Mouse (Mus musculus) induced T-regulatory cell, adult 2 months (primary cell): ENCODE measurements at regions not wholly inside any gene's neighbourhood (a gene's known extent, or its start where the extent isn't known, plus 50 kb on each side); places are given as distances from the start of the nearest gene placed in this dataset.
"Not testable (repeated sequence)": the region's sequence is repeated elsewhere in the genome, so short reads cannot be mapped to it uniquely, and the experiment has no call there.

ENCODE experiments used
- DNase-seq: peaks from one replicate; pipeline ENCODE4 v3.0.0-alpha.2; 2012; ENCODE audit warnings: low read depth

DNA sequence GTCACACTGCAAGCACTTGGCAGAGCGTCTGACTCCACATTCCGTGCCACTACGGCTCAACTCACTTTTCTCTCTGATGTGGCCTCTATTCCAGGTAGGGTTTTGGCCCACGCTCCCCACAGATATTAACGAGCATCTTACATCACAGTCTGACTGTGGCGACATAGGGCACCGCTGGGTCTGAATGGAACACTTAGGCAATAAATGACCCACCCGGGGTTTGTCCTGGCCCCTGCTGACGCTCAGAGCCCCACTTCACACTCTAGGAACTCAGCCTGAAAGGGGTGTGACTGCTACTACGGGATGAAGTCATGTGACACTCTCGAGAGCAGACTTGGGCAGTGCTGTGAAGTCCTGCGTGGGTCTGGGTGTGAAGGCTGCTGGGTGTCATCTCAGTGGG is 475.9 kb downstream of the Zfp704 start:
- DNase-seq: no peak

DNA sequence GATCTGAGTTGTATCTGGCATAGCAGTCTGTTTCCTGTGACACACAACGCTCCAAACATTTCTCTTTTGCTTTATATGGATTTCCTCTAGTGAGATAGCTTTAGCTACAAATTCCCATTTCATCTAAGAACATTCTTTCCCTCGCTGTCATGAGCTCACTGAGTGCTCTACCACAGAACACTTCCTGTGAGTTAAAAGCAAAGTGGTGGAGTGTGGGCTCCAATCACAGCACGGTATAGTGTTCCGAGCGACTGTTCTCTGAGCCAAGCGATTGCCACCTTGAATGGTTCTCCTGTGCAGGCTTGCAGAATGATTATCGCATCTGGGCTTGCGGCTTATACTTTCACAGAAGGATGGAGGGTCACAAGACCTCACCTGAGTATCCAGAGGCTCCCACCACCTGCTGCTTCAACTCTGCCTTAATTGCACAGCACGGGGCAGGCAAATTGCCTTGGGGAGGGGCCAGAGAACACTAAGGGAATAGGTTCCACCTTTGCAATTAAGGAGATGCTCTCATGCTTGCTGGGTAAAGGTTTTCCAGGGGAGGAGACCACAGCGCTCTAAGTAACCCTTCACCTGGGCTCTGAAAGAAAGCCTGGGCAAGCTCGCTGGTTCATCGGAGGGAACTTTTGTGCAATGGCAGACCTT is 477.7 kb downstream of the Zfp704 start:
- DNase-seq: no peak

DNA sequence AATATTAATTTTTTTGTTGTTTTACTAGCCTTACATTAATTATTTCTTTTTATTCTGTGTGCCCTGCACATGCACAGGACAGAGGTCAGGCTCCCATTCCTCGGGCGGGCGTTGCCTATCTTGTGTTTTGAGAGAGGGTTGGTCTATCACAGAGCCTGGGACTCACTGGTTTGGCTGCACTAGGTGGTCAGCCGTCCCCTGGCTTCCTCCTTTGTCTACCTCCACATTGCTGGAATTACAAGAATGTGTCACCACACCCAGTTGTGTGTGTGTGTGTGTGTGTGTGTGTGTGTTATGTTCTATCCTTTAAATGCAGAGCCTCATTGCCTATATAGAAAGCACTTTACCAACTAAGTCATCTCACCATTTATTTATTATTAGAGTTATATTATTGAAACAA is 478.5 kb downstream of the Zfp704 start:
- no peak for DNase-seq

DNA sequence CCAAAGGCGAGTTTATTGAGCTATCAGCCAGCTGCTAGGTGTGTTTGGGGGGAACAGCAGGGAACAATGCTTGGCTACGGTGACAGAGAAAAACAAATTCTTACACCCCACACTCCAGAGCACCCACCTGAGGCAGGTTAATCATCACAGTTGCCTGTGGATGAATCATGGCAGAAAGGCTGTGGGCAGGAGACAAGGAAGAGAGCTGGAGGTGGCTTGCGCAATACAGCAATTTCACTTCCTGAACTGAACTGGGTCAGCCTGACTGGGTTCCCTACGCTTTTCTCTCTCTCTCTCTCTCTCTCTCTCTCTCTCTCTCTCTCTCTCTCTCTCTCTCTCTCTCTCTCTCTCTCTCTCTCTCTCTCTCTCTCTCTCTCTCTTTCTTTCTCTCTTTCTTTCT is 481.5 kb downstream of the Zfp704 start:
- no peak for DNase-seq

DNA sequence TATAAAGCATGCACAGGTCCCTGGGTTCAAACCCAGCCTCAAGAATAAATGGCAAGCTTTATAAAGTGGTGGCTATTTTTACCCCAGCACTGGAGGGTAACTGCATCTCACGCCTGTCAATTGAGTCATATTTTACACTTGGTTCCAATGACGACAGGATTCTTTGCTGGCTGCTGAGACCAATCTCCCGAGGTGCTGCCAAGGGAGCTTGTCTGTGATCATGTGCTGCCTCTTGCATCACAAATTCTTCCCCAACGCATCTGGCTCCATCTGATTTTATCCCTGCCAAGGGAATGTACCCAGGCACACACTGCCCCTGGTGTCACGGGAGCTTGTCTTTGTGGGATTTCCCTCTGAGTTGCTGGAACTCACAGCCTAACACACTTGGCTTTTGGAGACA is 486.8 kb downstream of the Zfp704 start:
- no peak for DNase-seq

DNA sequence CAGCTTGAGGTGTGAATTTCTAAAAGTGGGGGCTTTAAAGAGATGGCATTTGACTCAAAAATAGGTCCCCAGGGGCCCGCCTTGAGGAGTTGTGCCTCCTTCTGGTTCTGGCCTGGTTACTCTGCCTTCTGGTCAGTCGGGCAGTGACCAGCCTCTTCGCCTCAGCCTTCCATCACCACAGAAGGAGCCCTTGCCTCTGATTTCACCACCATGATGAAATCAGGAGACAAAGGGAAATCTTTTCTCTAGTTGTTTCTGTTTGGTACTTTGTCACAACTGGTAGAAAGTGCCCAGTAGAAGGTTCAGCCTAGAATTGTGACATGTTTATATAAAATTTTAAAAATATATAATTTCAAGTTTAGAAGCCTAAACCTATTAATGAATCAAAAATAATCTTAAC is 492.0 kb downstream of the Zfp704 start:
- DNase-seq: no peak

DNA sequence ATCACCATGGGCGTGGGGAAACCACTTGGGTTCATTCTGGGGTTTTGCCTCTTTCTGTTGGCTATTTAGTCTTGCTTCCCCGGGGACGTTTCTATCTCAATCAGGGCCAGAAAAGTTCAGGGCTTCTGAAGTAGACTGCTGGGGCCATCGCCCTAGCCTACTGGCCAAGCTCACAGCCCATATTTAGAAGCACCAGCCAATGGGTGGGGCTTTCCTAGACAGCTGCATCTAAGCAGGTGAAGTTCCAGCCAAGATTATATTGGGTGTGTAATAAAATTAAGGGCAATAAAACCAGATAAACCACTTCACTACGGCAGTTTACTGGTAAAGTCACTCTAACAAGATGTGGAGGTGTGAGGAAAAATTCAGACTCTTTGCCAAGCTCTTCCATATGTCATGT is 496.5 kb downstream of the Zfp704 start:
- no peak for DNase-seq

DNA sequence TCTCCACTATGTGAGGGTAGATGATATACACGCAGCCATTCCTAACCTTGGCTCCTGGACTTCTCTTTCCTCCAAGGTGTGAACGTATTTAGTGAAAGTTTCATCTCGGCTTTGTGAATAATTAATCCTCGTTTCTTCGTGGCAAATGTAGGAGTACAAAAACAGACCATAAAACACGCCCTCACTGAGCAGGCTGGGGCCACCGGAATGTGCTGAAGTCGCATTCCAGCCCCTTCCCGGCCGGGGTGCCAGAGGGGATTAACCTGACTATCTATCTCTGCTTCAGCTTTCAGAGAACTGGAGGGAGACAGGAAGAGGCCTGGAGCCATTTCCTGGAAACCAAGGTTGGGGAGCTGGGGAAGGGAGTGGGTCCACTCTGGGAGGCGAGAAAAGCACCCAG is 499.1 kb downstream of the Zfp704 start:
- DNase-seq: no peak

DNA sequence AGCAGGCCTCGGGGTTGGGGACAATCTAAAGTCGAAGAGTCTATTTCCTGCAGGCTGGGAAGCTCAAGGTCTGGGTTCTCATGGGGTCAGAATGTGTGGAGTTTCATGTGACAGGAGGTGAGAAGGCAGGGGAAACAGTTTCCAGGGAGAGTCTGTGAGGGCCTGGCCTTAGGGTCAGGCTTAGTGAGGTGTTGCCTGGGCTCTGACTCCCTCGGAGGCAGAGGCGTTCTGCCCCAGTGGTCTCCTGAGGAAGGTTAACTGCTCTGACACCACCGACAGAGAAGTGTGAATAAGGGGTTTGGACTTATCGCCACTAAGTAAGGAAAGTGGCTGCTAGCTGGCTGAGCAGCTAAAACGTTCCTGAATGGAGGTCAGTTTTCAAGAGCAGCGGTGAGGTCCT is 499.9 kb downstream of the Zfp704 start:
- no peak for DNase-seq

DNA sequence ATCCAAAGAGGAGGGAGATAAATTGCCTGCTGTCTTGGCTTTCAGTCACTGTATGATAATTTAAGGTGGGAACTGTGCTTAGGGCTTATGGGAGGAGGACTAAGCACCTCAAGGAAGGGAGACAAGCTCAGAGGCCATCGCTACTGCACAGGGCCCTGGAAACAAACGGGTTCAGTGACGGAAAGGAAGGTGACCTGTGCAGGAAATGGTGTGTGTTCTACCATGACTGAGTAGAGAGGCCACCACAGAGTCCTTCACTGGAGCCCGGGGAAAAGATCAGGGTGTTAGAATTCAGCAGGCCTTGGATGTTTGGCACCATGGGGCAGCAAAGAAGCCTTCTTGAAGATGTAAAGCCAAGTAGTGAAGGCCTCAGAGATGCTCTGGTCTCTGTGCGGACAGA is 500.4 kb downstream of the Zfp704 start:
- DNase-seq: no peak

DNA sequence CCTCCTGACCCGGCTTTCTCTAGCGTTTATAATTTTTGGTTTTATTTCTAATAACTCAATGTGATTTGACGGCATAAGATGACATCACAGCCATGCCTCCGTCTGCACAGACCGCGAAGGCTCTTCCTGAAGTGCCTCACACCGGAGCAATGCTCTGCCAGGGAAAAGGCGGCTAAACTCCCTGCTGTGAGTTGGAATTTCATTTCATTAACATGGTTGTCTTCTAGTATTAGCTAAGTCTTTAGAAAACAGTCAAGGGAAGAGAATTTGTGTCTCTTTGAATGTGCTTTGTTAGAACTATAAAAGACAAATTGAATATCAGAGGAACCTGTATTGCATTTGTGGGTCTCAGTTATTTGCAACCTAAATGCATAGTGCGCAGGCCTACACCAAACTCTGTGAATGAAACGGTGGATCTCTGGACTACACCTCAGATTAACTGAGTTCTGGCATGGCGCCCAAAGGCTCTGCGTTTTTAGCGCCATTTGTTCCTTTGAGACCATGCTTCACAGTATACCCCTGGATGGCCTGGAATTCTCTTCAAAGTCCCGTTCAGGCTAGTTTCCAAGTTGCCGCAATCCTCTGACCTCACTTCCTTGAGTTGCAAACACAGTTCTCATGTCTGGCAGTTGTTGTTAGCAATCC is 502.0 kb downstream of the Zfp704 start:
- DNase-seq: no peak

DNA sequence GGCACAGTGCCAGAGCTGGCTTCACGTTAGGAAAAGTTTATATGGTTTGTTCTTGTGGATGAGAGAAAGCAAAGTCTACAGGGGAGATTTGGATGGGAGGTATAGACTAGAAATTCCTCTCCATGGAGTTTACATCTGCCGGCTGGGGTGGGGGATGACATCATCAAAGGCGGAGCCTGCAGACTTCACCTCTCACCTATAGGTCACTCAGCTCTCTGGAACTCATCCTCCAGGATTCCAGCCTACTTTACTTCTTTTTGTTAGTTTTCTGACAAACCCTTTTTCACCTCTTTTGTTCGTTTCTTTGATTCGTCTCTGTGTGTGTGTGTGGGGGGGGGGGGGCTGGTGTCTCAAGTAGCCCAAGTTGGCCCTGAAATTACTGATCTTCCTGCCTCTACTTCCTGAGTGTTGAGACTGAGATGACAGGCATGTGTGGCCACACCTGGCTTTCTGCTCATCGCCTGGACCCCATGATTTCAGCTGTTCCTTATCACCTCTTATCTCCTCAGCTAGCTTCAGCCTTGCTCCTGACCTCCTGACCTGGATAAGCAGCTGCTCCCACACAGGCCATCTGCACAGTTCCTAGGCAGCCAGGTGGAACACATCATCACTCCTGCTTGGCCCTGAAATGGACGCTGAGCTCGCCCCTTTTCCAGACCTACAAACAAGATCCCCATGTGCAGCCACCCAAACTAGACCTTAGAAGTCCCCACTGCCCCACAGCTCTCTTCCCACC is 504.5 kb downstream of the Zfp704 start:
- DNase-seq: no peak

DNA sequence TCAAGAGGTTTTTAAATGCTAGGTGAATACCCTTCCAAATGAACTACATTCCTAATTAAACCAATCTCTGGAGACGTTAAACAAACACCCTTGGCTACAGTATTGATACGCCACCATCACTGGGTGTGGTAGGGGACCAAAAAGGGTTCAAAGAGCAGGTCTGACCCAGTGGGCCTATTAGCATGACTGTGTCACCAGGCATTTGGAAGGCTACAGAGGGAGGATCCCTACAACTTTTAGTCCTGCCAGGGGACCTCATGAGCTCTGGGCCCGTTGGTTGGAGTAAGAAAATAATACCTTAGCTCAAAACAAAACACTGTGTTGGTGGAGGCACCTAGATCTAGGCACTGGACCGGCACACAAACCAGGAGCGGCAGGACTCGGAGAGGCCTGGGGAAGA is 506.4 kb downstream of the Zfp704 start:
- no peak for DNase-seq

DNA sequence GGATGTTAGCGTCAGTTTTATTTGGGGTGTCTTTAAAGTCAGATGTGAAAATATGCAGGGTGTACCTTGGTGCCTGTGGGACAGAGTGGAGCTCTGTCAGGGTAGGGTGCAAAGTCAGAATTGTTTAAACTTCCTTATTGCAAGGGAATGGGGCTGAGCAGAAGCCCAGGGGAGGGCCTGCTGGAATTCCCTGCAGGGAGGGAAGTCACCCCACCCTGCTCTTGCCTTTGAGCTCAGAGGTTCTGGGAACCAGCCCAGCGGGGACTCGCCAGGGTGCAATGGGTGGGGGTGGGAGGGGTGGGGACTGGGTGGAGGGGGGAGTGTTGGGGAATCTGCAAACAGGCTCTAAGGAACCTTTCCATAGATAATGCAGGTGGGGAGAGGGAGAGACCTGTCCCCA is 508.6 kb downstream of the Zfp704 start:
- no peak for DNase-seq

DNA sequence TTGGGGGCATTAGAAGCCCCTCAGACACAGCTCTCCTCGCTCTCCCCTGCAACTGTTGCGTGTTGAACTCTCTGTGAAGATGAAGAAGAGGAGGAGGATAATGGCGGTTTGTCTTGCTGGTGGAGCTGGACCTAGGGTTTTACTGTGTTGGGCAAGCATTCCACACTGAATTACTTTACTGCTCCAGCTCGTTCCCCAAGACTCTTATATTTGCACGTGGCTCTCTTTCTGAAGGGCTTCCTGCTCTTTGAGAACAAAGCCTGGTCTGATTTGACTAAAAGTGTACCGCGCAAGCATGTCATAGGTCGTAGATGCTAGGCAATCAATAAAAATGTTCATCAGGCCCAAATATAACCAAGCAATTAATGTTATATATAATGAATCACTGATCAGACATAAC is 509.1 kb downstream of the Zfp704 start:
- DNase-seq: no peak

DNA sequence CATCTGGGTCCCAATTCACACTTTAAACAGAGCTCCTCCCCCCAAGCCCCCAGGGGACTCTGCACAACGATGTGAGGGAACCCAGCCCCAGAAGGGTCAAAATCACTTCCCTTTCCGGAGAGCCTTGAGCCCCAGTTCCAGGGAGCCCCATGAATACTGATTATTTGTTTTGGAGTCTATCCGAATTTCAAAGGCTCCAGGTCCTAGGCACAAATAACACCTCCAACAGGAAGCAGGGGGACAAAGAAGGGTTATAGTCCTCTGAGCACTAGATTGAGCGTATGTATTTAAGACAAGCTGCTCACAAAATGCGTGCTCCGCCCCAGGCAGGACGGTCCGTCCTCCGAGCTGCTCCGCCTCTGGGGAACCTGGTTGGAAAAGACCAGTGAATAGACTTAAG is 511.4 kb downstream of the Zfp704 start:
- no peak for DNase-seq

DNA sequence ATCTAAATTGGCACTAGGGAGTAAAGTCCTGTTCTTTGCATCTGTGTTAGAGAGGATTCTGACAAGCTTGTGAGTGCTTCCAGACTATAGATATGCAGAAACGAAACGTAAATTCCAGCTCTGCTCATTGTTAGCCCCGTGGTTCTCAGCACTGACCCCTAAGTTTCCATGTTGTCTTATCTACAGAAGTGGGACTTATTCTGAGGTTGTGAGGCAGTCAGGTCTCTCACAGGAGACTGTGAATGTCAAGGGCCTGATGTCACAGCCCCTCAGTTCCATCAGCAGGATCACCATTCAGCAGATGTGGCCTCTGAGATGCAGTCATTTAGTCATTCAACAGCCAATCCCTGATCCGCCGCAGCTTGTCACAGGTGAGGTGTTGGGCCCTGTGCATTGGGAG is 525.8 kb downstream of the Zfp704 start:
- DNase-seq: no peak

DNA sequence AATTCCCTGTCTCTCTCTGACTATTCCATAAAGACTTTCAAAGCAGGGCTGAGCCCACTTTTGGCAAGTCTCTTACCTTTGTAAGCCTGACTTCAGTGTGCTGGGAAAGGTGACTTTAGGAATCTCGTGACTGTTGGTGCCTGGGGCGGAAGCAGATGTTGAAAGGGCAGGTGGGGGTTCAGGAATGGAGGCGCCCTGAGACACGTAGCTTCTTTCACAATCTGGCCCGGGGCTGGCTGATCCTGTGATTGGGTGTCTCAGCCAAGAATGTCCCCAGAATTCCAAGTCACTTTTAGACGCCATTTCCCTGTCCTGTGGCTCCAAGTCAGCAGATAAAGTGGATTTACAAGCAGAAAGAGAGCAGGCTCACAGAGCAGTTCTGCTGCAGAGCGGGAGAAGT is 527.8 kb downstream of the Zfp704 start:
- no peak for DNase-seq

DNA sequence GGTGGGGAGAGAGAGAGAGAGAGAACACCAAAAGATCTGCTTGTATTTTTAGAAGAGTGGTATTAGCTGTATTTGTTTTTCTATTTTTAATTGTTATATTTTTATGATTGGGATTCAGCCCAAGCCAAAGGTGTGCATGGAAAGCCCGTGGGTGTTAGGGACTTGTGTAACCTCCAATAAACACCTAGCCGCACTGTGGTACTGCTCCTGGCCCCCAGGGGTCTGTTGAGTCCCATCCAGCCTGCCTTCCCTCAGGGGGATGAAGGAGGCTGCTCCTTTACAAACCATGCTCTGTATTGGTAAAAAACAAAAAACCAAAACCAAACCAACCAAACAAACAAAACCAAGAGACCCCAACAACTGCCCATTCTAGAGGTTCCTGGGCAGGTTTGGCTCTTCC is 531.7 kb downstream of the Zfp704 start:
- no peak for DNase-seq

DNA sequence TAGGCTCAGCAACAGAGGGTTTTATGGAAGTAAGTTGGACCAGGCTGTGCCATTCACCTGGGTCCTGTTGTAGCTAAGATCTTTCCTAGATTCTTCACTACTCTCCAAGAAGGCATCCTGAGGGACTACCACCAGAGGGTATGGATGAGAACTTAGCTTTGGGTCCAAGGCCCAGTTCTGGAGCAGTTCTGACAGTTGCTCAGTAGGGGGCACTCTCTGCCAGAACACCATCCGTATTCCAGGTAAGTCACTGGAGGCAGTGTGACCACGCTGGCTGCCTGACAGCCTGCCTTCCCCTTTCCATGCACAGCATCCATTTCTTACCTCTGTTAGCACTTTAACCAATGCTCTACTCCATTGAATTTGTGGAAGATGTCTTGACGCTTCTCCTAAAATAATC is 533.2 kb downstream of the Zfp704 start:
- peak; percentile 47 for DNase-seq

DNA sequence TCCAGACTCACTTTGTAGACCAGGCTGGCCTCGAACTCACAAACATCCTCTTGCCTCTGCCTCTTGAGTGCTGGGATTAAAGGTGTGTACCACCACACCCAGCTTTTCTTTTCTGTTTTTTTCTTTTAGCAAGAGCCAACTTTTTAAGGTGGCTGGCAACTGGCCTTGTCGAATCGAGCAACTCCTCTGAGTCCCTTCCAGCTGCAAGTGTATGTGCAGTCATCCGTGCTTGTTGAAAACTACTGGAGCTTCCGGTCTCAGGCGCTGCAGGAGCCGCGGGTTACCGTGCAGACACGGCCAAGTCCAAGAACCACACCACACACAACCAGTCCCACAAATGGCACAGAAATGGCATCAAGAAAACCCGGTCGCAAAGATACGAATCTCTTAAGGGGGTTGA is 537.4 kb downstream of the Zfp704 start:
- not testable (repeated sequence) for DNase-seq

DNA sequence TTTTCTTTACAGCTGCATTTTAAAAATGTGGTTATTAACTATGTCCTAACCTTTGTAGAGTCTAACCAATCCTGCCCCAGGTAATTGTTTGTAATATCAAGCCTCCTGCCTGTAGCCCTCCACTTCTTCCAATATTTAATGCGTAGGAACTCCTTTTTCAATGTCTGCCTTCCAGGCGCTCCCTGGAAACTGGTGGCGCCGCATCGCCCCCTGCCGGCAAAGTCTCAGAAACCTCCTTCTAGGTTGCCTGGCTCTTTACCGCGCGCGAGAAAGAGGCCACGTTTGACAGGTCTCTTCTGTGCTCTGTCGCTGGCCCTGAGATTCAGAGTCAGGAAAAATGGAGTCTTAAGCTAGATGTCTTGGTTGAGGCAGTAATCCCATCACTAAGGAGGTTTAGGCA is 542.8 kb downstream of the Zfp704 start:
- DNase-seq: peak; percentile 57

DNA sequence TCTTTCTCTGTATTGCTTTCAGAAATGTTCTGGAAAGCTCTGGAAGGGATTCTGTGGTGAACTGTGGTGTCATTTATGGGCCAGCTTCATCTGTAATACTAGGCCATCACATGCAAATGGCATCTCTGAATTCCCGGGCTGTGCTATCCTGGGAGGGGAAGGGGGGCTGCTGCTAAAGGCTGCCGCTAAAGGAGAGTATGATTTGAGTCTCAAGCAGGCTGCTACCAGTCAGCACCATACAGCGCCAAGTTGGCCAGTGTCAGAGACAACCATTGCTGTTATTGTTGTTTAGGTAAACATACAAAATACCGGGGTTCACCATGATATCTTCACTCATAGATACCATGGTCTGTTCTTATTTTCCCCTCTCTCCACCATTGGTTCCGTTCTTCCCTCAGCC is 543.5 kb downstream of the Zfp704 start:
- DNase-seq: no peak

DNA sequence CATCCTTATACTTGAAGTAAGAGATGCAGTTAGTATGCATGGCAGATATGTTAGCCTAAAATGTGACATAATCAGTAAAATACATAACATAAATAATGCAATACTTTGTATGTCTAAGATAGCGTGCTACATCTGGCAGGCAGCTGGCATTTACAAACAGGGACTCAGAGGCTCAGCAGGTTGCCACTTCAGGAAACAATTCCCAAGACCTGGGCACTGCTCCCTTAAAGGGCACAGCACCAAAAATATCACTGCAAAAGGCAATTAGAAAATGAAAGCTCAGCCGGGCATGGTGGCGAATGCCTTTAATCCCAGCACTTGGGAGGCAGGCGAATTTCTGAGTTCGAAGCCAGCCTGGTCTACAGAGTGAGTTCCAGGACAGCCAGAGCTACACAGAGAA is 544.0 kb downstream of the Zfp704 start:
- DNase-seq: no peak
